Mouse (Mus musculus): ENCODE results near the gene C2cd5.

DNA sequence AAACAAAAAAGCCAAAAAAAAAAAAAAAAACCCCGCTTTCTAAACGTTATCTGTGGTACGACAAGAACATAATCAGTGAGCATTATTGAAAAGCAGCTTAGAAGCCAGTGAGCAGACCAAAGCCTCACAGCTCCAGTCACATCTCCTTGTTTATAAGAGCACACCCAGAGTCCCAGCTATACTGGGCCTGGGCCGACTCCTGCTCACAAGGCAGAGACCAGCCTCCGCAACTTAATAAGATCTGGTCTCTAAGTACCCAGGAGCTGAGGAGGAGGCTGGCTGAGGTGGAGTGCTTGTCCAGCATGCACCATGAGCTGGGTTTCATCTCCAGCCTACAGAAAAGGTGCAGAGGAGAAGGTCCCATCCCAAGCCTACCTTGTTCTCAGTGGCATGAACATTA lies 29.9 kb downstream of the C2cd5 start:
- TF ChIP-seq POLR2A (IDR thresholded peaks at IDR 0.05; ENCODE audit: extremely low read depth, insufficient read depth, low read length) = no peak
- no peak for TF ChIP-seq CTCF (IDR thresholded peaks at IDR 0.05; ENCODE audit: extremely low read depth, insufficient read depth, low read length)
